Mouse (Mus musculus) kidney, embryonic 15.5 days (tissue): ENCODE results near the gene Fam126a. TPM values are rescaled to one million over a fixed set of nuclear protein-coding genes. Genes with fewer than 3 reads are reported as not detected.

Experiments
- ATAC-seq: fragments of 200-750 bp; cut with Nextera tagmentation; replicated peaks from 2 replicates; pipeline ENCODE4 v1.8.0; 2017; ENCODE audit warnings: moderate TSS enrichment; ENCODE audit not compliant: low FRiP score
- H3K27ac ChIP-seq: fragments of 300-500 bp; sonication (generic); 2 replicates; pipeline ENCODE4 v1.5.1; 2015; ENCODE audit warnings: mild to moderate bottlenecking, inconsistent platforms
- H3K27me3 ChIP-seq: fragments of 300-500 bp; sonication (generic); 2 replicates; pipeline ENCODE4 v1.6.1; 2015; ENCODE audit warnings: inconsistent platforms
- H3K36me3 ChIP-seq: fragments of 300-500 bp; sonication (generic); 2 replicates; pipeline ENCODE4 v1.6.1; 2015; ENCODE audit warnings: inconsistent platforms
- H3K4me1 ChIP-seq: fragments of 300-500 bp; sonication (generic); 2 replicates; pipeline ENCODE4 v1.6.1; 2015; ENCODE audit warnings: inconsistent platforms
- H3K4me2 ChIP-seq: fragments of 300-500 bp; sonication (generic); 2 replicates; pipeline ENCODE4 v1.6.1; 2015; ENCODE audit warnings: moderate library complexity, mild to moderate bottlenecking, inconsistent platforms
- H3K4me3 ChIP-seq: fragments of 300-500 bp; sonication (generic); replicated peaks from 2 replicates; pipeline ENCODE4 v1.5.1; 2015; ENCODE audit warnings: mild to moderate bottlenecking, inconsistent platforms
- H3K9ac ChIP-seq: fragments of 300-500 bp; sonication (generic); 2 replicates; pipeline ENCODE4 v1.6.1; 2015; ENCODE audit warnings: mild to moderate bottlenecking, inconsistent platforms
- H3K9me3 ChIP-seq: fragments of 300-500 bp; sonication (generic); replicated peaks from 2 replicates; pipeline ENCODE4 v1.6.1; 2016; ENCODE audit warnings: inconsistent platforms
- WGBS: fragments of 180-500 bp; shearing (Covaris S2); methylation state at CpG from one replicate; pipeline ENCODE4 v1.1.7; 2015; ENCODE audit warnings: mixed read lengths; 5-methylcytosine and 5-hydroxymethylcytosine counted together
- polyA plus RNA-seq: library from polyadenylated mRNA; unstranded; fragments of >200 nt; fragmentation: Nextera tagmentation; extraction: Ambion mirVana; gene quantifications from 2 replicates; pipeline ENCODE4 v1.2.1, GENCODE M21; 2015

Fam126a gene
- polyA plus RNA-seq, 1 experiment from 2014 or later: 24.4 TPM

DNA sequence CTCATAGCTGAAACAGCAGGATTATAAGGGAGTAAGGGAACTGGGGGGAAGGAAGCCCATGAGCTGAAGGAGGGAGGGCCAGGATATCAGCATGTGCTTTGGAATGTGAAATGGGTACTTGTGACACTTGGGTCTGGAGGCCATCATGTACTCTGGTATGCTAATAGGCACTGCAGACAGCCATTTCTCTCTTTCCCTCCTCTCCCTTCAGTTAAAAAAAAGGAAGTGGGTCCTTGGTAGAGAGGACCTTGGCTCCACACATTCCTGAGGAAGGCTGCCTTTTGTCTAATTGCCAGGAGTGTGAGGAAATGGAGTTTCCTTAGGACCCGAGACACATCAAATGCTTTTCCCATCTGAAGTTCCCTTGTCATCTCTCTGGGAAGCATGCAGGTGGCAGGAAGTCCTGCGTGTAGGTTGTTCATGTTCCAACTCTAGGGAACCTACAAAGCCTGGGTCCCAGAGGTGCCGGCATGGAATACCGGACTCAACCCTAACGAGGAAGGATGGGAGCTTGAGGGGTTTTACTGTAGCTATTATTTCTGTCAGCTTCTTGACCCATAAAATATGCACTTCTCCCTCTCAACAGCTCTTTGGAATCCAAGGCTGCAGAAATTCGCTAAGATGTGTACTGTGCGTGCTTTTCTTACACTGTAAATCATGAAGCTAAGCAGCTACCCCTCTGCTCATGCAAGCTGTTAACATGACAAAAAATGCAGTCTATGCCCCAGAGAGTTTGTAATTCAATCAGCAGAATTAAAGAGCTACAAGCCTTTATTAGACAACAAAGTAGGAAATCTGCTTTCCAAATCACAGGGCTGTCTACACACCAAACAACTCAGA lies 110.4 kb downstream of the Fam126a start:
- Histone ChIP-seq H3K27me3 (no peaks in the 10 kb centered on the region), H3K27ac (peak overlapping the region; percentile 75), H3K9ac (no peak overlapping the region), H3K4me1 (peaks cover 9% of the 10 kb centered on the region), H3K36me3 (no peaks in the 10 kb centered on the region), H3K4me2 (peak overlapping the region; percentile 41; the same call in 1 of the 2 replicates), H3K4me3 (no peak overlapping the region), H3K9me3 (no peaks in the 10 kb centered on the region)
- peak; percentile 59 for ATAC-seq
- 31% methylated on average over 7 of the region's 7 CpGs for WGBS

DNA sequence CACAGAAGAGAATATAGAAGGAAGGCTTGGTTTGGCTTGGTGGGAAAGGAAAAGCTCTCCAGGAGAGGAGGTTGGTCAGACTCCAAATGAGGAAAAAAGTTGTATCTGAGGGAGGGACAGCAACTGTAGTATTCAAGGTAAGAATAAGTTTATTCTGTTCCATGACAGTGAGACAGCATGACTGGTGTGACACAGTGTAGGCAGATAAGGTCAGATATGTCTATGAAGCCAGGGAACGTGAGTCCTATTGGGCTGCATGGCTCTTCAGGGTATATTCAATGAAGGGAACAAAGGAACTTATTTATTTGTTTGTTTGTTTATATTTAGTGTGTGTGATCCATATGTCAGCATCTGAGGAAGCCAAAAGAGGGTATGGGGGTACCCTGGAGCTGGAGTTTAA lies 113.2 kb downstream of the Fam126a start:
- no peak overlapping the region for H3K9ac ChIP-seq
- peaks cover 9% of the 10 kb centered on the region for H3K4me1 ChIP-seq
- H3K4me2 ChIP-seq: no peak overlapping the region
- H3K9me3 ChIP-seq: no peaks in the 10 kb centered on the region
- no peak overlapping the region for H3K4me3 ChIP-seq
- ATAC-seq: no peak
- 86% methylated on average over 1 of the region's 1 CpGs for WGBS
- no peaks in the 10 kb centered on the region for H3K27me3 ChIP-seq
- no peak overlapping the region for H3K27ac ChIP-seq
- H3K36me3 ChIP-seq: no peaks in the 10 kb centered on the region

DNA sequence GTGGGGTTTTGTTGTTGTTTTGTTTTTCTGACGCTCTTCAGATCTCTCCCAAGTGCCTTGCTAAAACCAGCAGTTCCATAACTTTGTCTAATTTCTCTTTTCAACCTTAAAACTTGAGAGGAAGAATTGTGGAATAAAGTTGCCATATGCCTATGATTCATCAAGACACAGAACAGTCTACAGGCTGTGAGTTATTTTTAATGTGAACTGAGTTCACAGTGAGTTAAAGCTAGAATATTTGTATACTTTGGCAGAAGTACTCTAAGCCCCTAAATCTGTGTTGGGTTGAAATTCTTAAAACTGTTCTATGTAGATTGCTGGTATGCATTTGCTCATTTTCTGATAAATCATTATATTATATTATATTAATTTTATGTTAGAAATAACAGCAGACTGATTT lies 118.9 kb downstream of the Fam126a start:
- WGBS: 79% methylated on average over 1 of the region's 1 CpGs
- Histone ChIP-seq H3K27ac (0 out of 2 replicates have a peak overlapping the region, but pooled peaks have one; percentile 51), H3K9ac (no peak overlapping the region), H3K36me3 (no peaks in the 10 kb centered on the region), H3K4me1 (no peaks in the 10 kb centered on the region), H3K4me2 (no peak overlapping the region), H3K27me3 (no peaks in the 10 kb centered on the region), H3K9me3 (peaks cover 4% of the 10 kb centered on the region; the same call in 1 of the 2 replicates), H3K4me3 (no peak overlapping the region)
- no peak for ATAC-seq

DNA sequence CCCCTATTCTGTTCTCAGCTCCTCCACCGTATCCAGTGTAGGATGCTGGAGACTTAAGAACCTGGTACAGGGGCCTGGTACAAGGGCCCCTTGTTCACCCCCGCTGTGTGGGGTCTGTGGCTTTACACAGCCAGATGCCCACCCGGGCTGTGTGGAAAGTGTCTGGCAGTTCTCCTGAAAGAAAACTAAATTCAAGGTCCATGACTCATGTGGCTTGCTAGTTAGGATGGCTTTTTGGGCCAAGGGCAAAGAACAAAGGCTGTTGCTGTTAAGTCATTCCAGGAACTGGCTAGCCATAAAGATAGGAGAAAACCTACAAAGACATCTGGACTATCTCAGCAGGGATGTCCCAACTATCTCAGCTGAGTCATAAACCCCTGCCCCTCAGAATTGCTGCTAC lies 121.2 kb downstream of the Fam126a start:
- ATAC-seq: no peak
- no peak overlapping the region for H3K4me3 ChIP-seq
- 92% methylated on average over 3 of the region's 3 CpGs for WGBS
- no peak overlapping the region for H3K27ac ChIP-seq
- no peaks in the 10 kb centered on the region for H3K27me3 ChIP-seq
- no peaks in the 10 kb centered on the region for H3K36me3 ChIP-seq
- no peak overlapping the region for H3K4me2 ChIP-seq
- H3K9ac ChIP-seq: no peak overlapping the region
- H3K9me3 ChIP-seq: peaks cover 4% of the 10 kb centered on the region; the same call in 1 of the 2 replicates
- no peaks in the 10 kb centered on the region for H3K4me1 ChIP-seq

DNA sequence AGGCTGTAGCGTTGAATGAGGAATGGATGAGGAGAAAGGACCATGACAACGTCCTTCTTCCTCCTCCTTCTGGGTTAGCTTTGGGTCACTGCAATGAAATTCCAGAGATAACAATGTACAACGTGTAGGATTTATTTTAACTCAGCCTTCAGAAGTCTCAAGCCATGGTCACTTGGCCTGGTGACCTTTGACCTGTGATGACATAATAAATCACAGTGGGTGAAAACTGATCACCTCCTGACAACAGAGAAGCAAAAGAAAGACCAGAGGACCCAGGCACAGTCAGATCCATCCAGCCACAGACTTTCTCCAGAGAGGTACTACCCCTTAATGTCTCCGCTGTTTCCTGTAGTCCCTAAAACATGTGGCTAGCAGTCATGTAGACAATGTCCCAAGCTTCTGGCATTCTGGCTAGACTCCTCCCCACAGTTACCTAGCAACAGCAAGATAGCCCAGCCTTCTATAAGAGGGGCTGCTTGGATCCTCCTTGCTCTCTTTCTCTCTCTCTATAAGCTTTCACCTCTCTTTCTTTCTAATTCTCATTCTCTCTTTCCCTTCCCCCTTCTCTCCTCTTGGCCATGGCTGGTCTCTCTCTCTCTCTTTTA lies 121.9 kb downstream of the Fam126a start:
- H3K27me3 ChIP-seq: no peaks in the 10 kb centered on the region
- no peak overlapping the region for H3K27ac ChIP-seq
- no peak for ATAC-seq
- no peak overlapping the region for H3K4me3 ChIP-seq
- no peaks in the 10 kb centered on the region for H3K4me1 ChIP-seq
- no peaks in the 10 kb centered on the region for H3K36me3 ChIP-seq
- H3K9me3 ChIP-seq: peaks cover 4% of the 10 kb centered on the region; the same call in 1 of the 2 replicates
- WGBS: 30% methylated on average over 4 of the region's 4 CpGs
- H3K9ac ChIP-seq: no peak overlapping the region
- H3K4me2 ChIP-seq: no peak overlapping the region

DNA sequence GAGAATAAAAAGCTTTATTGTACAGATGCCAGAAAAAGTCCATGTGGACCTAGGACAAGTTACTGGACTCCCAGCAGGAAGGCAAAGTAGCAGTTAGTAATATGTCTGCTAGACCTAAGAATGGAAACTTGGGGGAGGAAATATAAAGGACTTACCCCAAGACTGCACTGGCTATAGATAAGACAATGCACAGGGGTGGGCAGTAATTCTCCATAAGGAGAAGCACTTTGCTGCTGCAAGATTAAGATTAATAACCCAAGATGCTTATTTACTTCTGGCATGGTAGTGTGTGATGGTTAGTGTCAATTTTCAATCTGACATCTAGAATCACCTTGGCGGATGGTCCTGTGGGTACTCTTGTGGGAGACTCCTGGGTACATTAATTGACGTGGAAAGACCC lies 128.3 kb downstream of the Fam126a start:
- Histone ChIP-seq H3K27me3 (no peaks in the 10 kb centered on the region), H3K27ac (no peak overlapping the region), H3K9me3 (no peaks in the 10 kb centered on the region), H3K36me3 (no peaks in the 10 kb centered on the region), H3K4me3 (no peak overlapping the region), H3K4me1 (no peaks in the 10 kb centered on the region), H3K9ac (no peak overlapping the region), H3K4me2 (no peak overlapping the region)
- WGBS: 84% methylated on average over 2 of the region's 2 CpGs
- ATAC-seq: no peak

DNA sequence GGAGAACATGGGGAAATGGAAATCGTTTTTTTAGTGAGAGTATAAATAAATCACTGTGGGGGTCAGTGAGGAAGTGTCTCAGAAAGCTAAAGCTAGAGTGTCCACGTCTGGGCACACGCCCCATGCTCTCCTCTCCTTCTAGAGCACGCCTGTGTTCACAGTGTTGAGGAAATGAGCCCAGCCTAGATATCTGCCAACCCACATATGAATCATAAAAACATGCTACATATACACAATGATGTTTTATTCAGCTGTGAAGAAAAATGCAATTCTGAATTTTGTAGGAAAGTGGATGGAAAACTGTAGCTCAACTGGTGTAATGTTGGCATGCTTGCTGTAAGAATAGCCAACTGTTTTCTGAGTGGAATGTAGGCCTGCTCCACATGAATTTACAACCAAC lies 130.3 kb downstream of the Fam126a start:
- no peak for ATAC-seq
- WGBS: 56% methylated on average over 4 of the region's 4 CpGs
- Histone ChIP-seq H3K4me1 (no peaks in the 10 kb centered on the region), H3K4me2 (no peak overlapping the region), H3K9ac (no peak overlapping the region), H3K27me3 (no peaks in the 10 kb centered on the region), H3K9me3 (no peaks in the 10 kb centered on the region), H3K36me3 (no peaks in the 10 kb centered on the region), H3K4me3 (no peak overlapping the region), H3K27ac (no peak overlapping the region)

DNA sequence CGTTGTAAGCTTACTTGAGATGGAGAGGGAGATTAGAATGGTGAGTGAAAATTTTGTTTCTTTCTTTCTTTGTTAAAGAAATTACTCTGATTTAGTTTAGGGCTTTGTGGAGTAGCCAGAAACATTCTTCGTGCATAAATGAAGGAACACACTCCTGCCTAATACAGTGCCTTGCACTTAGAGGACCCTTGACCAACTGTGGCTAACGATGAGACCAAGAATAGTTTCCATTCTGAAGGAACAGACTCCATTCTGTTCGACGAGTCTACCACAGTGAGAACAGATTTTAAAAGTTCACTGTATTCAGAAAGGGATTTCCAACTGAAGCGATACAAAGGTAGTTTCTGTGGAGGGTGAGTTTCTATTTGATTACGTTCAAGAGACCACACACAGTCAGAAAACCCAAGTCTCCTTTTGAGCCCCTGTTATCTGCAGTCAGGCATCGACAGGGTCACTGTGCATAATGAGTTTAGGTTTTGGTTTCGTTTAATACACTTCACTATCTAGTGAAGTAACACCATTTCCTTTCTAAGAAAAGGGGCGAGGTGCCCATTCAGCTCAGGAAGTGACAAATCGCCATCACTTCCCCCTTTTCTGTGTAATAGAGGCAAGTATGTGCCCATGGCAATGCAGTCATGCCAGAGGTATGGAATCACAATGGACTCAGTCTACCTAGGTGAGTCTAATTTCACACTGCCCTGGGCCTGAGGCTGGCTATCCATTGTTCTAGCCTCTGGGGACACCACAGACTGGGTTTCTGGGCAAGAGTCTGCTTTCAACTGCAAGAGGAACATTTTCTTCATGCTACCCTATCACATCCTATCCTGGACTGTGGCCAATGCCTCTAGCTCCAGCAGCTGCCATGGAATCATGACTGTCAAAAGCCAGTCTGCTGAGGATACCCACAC lies 136.4 kb downstream of the Fam126a start:
- Histone ChIP-seq H3K27ac (no peak overlapping the region), H3K9me3 (no peaks in the 10 kb centered on the region), H3K4me2 (no peak overlapping the region), H3K36me3 (no peaks in the 10 kb centered on the region), H3K4me1 (no peaks in the 10 kb centered on the region), H3K27me3 (no peaks in the 10 kb centered on the region), H3K4me3 (no peak overlapping the region), H3K9ac (no peak overlapping the region)
- 79% methylated on average over 11 of the region's 11 CpGs for WGBS
- no peak for ATAC-seq

DNA sequence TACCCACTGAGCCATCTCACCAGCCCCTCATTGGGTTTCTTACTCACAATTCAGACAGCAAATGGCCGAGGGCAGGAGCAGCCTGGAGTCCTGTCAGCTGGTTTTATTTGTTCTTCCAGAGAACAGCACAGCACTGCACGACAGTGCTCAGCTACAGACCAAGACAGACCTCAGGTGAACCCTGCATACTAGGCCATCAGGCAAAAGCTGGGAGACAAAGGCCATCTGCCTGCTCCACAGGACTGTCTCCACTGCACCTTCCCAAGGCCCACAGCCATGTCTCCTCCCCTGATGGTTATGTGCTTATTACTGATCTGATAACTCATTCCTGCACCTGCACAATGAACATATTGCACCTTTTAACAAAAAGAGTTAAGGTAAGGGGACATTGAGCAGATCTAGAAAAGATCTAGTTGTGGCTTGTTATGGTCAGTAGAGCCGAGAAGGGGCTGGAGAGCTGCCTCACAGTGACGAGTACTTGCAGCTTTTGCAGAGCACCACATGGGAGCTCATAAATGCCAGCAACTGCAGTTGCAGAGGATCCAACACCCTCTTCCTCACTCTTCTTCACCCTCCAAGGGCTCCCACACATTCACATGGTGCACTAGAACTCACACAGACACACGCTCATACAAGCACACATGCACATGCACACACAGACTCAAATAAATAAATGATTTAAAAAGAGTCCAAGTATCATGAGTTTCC lies 137.2 kb downstream of the Fam126a start:
- H3K36me3 ChIP-seq: no peaks in the 10 kb centered on the region
- no peak overlapping the region for H3K9ac ChIP-seq
- H3K4me3 ChIP-seq: no peak overlapping the region
- H3K27me3 ChIP-seq: no peaks in the 10 kb centered on the region
- no peak for ATAC-seq
- H3K4me1 ChIP-seq: no peaks in the 10 kb centered on the region
- H3K27ac ChIP-seq: no peak overlapping the region
- 71% methylated on average over 5 of the region's 5 CpGs for WGBS
- H3K9me3 ChIP-seq: no peaks in the 10 kb centered on the region
- H3K4me2 ChIP-seq: no peak overlapping the region

DNA sequence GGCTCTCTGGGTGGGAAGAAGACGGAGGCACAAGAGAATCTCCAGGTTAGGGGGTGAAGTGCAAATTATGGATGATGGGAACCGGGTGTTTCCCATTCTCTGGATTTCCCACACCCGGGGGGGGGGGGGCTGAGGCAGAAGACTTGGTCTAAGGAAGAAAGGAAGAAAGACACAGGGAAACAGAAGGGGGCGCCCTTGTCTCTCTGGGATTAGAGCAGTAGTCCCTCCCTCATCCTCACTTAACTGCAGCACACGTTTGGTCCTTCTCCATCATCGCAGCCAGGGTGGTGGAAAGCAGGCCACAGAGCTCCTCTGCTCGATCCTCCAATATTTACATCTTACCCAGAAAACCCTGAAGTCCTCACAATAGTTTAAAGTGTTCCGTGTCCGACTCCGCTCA lies 139.8 kb downstream of the Fam126a start:
- Histone ChIP-seq H3K9ac (no peak overlapping the region), H3K4me3 (no peak overlapping the region), H3K4me1 (no peaks in the 10 kb centered on the region), H3K4me2 (no peak overlapping the region), H3K36me3 (no peaks in the 10 kb centered on the region), H3K27ac (no peak overlapping the region), H3K9me3 (no peaks in the 10 kb centered on the region), H3K27me3 (no peaks in the 10 kb centered on the region)
- WGBS: 49% methylated on average over 10 of the region's 10 CpGs
- 0 out of 2 replicates have a peak, but pooled peaks have one; percentile 58 for ATAC-seq

DNA sequence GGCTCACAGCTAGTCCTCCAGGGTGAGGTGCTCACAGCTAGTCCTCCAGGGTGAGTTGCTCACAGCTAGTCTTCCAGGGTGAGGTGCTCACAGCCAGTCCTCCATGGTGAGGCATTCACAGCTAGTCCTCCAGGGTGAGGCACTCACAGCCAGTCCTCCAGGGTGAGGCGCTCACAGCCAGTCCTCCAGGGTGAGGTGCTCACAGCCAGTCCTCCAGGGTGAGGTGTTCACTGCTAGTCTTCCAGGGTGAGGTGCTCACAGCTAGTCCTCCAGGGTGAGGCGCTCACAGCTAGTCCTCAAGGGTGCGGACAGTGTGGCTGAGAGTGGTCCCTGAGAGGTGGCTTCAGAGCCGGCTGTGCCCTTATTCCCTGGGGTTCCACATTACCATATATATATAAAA lies 141.0 kb downstream of the Fam126a start:
- no peak for ATAC-seq
- Histone ChIP-seq H3K27me3 (no peaks in the 10 kb centered on the region), H3K4me3 (no peak overlapping the region), H3K27ac (no peak overlapping the region), H3K9ac (no peak overlapping the region), H3K4me1 (no peaks in the 10 kb centered on the region), H3K9me3 (no peaks in the 10 kb centered on the region), H3K4me2 (no peak overlapping the region), H3K36me3 (no peaks in the 10 kb centered on the region)
- 72% methylated on average over 4 of the region's 4 CpGs for WGBS
